Mouse (Mus musculus): Measurements from ENCODE around the gene Atox1.

Gene Atox1

DNA sequence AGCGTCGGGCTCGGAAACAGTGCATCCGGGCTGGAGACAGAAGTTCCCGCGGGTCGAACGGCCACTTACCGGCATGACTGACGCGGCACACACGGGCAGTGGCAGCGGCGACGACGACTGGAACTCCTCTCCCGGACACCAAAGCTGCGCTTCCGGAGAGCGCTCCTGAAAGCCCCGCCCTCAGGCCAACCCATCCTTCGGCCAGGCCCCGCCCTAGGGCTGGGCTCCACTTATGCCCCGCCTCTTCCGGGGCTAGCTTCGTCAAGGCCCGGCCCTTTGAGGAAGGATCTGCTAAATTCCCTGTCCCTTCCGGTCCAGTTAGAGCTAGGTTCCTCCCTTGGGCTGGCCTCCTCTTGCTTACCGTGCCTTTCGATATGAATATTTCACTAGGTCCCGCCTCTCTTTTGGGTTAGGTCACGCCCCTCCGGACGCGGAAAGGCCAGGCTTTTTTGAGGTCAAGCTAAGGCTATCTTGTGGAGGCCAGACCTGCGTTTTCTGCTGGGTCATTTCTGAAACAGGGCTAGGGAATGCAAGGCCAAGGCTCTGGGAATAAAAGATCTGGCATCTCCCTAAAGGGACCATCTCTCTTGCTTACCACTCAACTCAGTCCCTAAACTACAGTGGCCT lies at the start of gene Atox1:
Gene Atox1, minus strand, starts transcription at position 221 of the 627 bp plus-strand sequence.
- DNase-seq (ENCODE audit: low read depth, low spot score): peak; percentile 97

DNA sequence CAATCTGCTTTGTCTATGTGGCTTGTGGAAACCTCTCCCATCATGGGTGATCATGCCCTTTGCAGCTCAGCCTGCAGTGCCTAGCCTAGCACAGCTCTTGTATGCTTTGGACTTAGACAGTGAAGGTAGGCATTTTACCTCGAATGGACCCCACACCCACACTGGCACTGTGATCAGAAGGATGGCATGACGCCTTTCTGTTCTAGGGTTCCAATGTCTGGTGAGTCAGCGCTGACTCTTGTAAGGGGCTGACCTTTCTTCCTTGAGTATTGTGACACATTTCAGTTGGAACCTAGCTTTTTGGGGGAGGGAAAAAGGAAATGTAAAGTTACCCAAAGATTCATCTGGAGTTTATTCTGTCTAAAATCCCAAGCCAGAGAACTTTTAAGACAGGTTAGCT lies 44.4 kb upstream of the Atox1 start:
- no peak for DNase-seq (ENCODE audit: low read depth, low spot score)

DNA sequence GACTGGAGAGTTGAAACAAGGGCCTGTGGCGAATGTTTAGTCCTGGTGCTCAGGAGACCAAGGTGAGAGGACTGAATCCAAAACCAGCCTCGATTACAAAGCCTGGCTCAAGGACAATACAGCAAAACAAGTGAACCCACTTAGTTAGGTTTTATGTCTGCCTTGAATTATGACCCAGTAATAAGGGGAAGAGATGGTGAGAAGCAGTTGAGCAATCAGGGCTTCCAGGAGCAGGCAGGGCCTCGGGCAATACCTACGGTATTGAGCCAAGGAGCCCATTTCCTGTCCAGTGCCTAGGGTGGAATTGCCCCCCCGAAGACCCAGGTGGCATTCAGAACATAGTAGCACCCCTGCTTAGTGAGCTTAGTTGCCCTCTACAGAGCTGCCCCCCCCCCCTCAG lies 41.8 kb upstream of the Atox1 start:
- no peak for DNase-seq (ENCODE audit: low read depth, low spot score)

- no peak for DNase-seq (ENCODE audit: low read depth, low spot score)
Observed at GRCm38 (mm10) chr11:55501955-55502531, 41.0 kb upstream of the Atox1 start.

DNA sequence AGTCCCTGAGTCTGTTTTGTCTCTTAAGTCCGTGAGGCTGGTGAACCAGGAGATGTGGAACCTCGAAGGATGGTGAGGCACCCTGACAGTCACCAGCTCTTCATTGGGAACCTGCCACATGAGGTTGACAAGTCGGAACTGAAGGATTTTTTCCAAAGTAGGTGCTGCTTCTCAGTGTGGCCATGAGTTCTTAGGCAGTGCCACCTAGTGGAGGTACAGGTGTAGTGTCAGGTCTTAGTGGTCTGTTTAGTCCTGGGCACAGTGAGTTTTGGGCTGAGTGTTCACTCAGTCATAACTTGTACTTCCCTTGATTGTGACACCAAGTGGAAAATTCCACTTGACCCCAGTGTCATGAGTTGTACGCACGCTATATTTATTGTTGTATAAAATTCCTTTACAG lies 36.8 kb upstream of the Atox1 start:
- peak; percentile 52 for DNase-seq (ENCODE audit: low read depth, low spot score)

DNA sequence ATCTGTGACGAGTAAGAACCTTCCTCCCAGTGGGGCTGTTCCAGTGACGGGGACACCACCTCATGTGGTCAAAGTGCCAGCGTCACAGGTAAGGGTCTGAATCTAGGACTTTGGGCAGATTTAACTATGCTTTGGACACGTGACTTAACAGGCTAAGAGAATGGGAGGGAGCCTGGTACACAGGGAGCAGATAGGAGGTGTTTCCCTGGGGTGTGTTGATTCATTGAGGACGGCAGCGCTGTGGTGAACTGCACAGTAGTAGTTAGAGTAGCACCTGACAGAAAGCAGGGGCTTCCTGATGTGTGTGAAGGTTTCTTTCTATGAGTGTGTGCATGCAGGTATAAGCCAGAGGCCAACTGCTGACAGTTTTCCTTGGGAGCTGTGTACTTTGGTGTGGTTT lies 35.1 kb upstream of the Atox1 start:
- no peak for DNase-seq (ENCODE audit: low read depth, low spot score)

DNA sequence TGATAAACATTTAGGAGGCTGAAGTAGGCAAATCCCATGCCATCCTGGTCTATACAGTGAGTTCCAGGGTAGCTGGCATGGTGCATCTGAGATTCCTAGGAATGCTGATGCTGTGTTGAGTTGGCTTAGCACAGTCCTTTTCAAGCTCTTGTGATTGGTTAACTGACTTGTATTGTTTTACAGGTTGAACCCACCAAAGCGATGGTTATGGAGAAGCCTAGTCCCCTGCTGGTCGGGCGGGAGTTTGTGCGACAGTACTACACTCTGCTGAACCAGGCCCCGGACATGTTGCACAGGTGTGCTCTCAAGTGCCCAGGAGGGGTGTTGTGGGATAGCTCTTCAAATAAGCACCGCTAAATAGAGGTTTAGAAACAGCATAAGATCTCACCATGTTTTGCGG lies 24.4 kb upstream of the Atox1 start:
- no peak for DNase-seq (ENCODE audit: low read depth, low spot score)

DNA sequence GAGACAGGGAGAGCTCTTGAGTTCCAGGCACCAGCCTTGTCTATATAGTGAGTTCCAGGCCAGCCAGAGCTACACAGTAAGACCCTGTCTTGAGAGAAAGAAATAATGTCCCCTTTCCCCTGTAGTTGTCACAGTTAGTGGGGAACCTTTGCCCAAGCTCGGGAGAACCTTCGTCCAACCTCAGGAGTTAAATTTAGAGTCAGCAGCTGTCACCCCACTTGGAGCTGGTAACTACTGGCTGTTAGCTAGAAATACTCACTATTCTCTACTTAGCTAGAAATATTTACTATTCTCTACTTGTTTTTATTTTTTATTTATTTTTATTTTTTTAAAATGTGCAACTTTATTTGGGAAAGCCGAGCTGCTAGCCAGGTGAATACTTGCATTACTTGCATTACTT lies 12.2 kb upstream of the Atox1 start:
- no peak for DNase-seq (ENCODE audit: low read depth, low spot score)

GRCm38 (mm10) chr11:55471467-55471866 lies 10.4 kb upstream of the Atox1 start:
- no peak for DNase-seq (ENCODE audit: low read depth, low spot score)

- no peak for DNase-seq (ENCODE audit: low read depth, low spot score)
Observed at GRCm38 (mm10) chr11:55470761-55471160, 9.7 kb upstream of the Atox1 start.

DNA sequence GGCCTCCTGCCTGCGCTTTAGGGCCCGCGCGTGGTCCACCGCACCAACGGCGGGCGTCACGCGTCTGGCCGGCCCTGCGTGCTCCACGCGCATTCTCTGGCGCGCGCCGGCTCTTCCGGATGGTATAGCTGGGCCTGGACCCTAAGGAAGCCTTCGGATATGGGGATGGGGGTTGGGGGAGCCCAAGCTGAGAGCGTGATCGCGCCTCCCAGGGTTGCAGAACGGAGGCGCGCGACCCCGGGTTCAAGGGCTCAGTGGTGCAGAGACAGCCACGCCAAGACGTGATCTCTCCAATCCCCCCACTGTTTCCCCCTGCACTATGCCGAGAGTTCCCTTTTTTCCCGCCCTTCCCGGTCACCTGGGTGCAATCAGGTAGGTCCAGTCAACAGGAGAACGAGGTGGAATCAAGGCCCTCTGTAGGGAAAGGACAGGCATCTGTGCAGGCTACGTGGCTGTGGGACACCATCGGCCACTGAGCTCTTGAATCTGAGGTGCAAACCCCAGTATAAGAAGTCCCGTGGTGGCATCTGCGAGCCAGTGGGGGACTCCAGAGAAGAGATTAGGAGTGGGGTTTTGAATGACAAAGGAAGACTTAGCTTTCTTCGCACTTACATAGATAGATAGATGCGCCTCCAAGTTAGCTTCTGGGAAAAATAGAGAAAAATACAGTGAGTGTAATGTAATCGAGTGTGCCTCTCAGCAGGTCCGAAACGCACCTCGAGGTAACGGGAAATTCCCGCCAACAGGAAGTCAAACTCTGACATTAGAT lies 9.1 kb upstream of the Atox1 start:
- no peak for DNase-seq (ENCODE audit: low read depth, low spot score)

- DNase-seq (ENCODE audit: low read depth, low spot score): peak; percentile 99
Observed at GRCm38 (mm10) chr11:55469048-55469843, 8.2 kb upstream of the Atox1 start, which contains the start of gene G3bp1. G3bp1 (plus strand) TSS chr11:55469685.

GRCm38 (mm10) chr11:55468611-55469047 lies 7.6 kb upstream of the Atox1 start:
- DNase-seq (ENCODE audit: low read depth, low spot score): no peak

GRCm38 (mm10) chr11:55468012-55468411 lies 7.0 kb upstream of the Atox1 start:
- peak; percentile 65 for DNase-seq (ENCODE audit: low read depth, low spot score)

DNA sequence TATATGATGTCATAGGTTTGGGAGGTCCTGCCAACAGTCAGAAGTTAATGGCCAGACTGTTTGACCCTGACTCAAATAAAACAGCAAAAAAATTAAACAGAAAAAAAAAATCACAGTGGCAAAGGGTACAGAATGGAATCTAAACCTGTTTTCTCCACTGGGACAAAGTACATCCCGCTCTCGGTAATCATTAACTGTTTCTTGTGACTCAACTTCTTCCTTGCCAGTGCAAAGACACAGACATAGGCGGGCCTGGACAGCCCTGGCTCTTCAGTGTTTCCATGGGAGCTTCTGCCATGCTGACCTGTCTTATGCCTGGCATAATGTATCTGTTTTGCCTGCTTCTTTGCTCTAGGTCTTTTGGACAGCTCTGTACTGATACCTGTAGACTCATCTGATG lies 4.1 kb upstream of the Atox1 start:
- no peak for DNase-seq (ENCODE audit: low read depth, low spot score)

- no peak for DNase-seq (ENCODE audit: low read depth, low spot score)
Observed at GRCm38 (mm10) chr11:55464707-55465106, 3.7 kb upstream of the Atox1 start.

DNA sequence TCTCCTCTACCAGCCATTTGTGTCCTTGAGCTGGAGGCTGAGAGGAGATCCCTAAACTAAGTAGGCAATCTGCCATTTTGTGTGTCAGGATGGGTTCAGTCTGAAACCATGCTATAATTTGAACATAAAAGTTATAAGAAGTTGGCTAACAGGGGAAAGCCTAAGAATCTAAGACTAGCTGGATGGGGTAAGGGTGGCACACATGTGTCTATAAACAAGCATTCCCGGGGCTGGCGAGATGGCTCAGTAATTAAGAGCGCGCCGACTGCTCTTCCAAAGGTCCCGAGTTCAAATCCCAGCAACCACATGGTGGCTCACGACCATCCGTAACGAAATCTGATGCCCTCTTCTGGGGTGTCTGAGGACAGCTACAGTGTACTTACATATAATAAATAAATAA lies 1.1 kb upstream of the Atox1 start:
- DNase-seq (ENCODE audit: low read depth, low spot score): no peak

GRCm38 (mm10) chr11:55460559-55461018 lies 450 bp downstream of the Atox1 start:
- DNase-seq (ENCODE audit: low read depth, low spot score): peak; percentile 40

DNA sequence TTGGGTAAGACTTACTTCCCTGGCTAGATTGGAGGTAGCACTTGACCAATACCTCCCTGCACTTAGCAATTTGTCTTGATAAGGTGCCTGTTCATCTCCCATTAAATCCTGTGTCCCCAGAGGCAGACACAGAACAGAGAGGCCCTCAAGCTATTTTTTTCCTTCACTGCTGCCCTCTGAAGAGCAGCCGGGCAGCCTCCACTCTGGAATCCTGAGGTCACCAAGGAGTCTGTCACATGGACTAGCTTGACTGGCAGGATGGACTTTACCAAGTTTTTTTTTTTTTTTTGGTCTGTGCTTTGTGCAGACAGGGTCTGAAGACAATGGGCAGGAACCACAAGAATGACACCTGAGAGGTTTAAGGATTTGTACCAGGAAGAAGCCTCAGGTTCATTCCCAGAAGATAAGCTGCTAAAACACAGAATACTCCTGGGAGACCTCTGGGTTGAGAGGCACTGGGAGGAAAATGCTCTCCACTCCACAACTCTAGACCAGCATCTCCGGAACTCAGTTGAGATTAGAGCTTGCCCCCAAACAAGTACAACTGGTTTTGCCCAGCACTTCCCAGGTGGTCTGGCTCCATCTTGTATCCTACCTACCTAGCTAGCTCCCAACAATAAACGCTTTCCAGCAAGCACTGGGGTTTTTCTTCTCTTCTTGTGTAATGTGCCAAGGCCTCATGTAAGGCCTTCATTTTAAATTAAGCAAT lies 1.0 kb downstream of the Atox1 start:
- no peak for DNase-seq (ENCODE audit: low read depth, low spot score)

DNA sequence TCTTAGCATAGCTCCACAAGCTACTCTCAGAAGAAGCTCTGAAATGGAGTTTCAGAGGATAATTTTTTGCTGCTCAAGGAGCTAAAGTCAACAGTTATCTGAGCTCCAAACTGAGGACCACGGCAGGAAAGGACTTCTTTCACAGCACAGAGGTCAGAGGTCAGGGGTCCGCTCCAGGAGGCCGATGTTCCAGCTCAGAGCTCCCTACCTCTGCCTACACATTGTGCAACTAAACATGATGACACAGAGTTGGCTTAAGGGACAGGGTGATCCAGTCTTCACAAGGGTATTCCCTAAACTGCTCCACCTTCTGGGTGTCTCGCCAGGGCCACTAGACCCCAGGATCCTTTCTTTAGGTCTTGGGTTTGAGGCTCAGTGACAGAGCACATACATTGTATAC lies 2.5 kb downstream of the Atox1 start:
- DNase-seq (ENCODE audit: low read depth, low spot score): no peak

- DNase-seq (ENCODE audit: low read depth, low spot score): no peak
Observed at GRCm38 (mm10) chr11:55455166-55455565, 5.9 kb downstream of the Atox1 start.
